Mouse (Mus musculus) neutrophil, adult 5-6 weeks (primary cell): Measurements from ENCODE around the gene Homer2. TPM values are rescaled to one million over a fixed set of nuclear protein-coding genes. Genes with fewer than 3 reads are reported as not detected.

Experiments
- ATAC-seq: fragments of 151-379, 151-347 bp; 2 replicates; pipeline ENCODE4 v1.8.0; 2017; ENCODE audit warnings: mild to moderate bottlenecking, moderate TSS enrichment; ENCODE audit not compliant: insufficient number of reproducible peaks, poor library complexity, low FRiP score, severe bottlenecking; ENCODE audit errors: extremely low read depth
- total RNA-seq: library from RNA; stranded (forward); fragments of 200-1000 nt; gene quantifications from 2 replicates; pipeline ENCODE4 v1.2.3, GENCODE M21; 2017

Gene Homer2
- total RNA-seq = not detected in 2 replicates

- ATAC-seq = no peak
These were observed at the start of gene Homer2 for GRCm38 (mm10) chr7:81707471-81708140. Homer2 (minus strand) TSS chr7:81707527.

GRCm38 (mm10) chr7:81747956-81748355 lies 40.6 kb upstream of the Homer2 start:
- no peak for ATAC-seq

DNA sequence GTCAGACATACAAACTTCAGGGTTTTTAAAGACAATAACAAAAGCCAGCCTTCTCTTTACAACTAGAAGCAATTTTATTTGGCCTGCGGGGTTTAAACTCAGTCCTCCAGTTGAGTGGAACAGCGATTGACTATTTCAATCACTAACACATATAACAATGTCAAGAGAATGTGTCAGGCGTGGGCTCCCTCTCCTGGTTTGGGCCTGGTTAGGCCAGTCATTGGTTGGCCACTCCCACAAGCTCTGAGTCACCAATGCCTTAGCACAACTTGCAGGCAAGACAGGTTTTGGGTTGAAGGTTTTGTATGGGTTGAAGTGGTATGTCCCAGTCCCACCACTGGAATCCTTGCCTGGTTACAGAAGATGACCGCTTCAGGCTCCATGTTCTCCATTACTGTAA lies 36.8 kb upstream of the Homer2 start:
- no peak for ATAC-seq

GRCm38 (mm10) chr7:81740010-81740409 lies 32.7 kb upstream of the Homer2 start:
- ATAC-seq = no peak

DNA sequence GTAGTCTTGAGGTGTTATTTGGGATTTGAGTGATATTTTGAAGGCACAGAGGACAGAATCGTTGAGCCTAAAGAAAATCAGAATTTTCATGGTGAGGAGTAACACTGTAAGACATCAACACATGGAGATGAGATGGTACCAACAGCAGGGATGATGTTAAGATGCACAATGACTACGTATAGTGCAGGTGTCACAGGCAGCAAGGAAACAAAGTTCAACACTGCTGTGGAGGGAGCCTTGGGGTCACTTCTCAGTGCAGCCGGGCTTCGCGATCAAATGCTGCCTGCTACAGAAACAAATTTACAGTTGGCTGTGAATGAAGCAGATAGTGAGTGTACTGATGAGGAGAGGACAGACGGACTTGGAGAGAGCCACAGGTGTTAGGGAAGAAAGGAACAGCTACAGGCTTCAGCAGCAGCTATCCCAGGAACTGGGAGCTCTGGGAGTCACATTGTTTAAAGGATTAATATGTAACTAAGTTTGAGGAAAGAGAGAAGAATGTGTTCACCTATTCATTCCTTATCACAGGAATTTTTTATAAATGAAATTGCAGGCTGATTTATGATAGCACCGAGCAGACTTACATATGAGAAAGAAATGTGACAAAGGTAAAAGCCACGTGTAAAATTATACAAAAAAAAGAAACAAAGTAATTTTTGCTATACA lies 31.5 kb upstream of the Homer2 start:
- ATAC-seq = no peak

GRCm38 (mm10) chr7:81735300-81736048 lies 28.1 kb upstream of the Homer2 start:
- ATAC-seq = no peak

- no peak for ATAC-seq
These were observed 25.1 kb upstream of the Homer2 start for GRCm38 (mm10) chr7:81732183-81733089.

DNA sequence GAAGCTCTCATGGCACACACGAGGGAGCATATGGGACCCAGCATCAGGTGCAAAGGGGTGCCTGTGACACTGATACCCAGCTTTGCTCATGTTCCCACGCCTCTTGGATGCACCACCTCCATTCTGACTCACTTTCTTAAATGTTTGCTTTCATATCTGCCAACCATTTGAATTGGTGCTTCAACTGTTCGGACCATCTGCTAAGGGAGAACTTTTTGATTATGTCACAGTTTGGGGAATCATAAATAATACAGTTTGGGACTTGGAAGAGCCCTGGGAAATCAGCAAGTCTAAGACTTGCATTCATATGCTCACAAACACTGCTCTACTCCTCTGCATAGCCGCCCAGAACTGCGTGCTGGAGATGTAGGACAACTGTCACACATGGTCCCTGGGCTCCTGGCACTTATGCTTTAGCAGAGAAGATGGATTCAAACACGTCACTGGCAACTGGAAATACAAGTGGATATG lies 23.9 kb upstream of the Homer2 start:
- no peak for ATAC-seq

GRCm38 (mm10) chr7:81729787-81730186 lies 22.5 kb upstream of the Homer2 start:
- ATAC-seq = no peak

- no peak for ATAC-seq
These were observed 20.4 kb upstream of the Homer2 start for GRCm38 (mm10) chr7:81727716-81728115.

DNA sequence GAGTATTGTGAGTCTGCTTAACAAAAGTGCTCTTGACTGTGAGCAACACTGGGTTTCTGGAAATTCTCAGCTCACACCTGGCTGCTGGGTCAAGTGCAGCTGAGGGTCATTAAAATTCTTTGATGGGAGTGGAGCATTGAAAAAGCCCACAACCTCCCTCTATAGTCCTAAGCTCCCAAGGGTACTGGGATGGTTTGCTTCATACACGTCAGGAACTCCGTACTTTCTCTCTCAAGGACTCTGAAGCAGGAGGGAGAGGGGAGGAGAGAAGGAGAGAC lies 19.3 kb upstream of the Homer2 start:
- no peak for ATAC-seq

DNA sequence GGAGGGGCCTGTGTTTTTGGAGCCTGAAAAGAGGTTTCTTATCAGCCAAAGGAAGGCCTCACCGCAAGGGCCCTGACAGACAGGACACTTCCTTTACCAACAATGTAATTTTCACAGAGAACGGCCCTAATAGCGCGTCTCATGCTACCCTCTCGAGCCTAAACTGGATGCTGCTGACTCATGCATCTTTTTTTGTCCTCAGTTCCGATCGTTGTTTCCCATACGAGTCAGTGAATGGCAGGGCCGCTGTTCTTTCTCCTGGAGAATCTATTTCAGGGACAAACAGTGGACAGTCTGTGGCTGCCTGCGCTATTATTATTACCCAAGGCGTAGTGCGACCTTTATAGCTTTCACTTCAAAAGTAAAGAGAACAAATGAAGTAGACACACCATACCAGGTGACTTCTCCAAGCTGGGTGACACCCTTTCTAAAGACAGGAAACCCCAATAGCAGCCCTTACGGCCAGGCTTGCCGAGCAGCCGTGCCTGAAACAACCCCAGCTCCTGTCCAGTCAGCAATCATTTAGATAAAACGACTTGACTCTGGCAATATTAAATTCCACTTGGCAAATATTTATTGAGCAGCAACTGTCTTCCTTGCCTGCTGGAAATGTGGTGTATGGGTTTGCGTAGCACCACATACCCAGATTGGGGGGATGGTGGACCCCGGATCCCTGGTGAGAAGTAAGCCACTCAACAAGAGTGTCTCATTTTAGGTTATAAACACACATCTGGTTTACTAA lies 18.8 kb upstream of the Homer2 start:
- no peak for ATAC-seq

DNA sequence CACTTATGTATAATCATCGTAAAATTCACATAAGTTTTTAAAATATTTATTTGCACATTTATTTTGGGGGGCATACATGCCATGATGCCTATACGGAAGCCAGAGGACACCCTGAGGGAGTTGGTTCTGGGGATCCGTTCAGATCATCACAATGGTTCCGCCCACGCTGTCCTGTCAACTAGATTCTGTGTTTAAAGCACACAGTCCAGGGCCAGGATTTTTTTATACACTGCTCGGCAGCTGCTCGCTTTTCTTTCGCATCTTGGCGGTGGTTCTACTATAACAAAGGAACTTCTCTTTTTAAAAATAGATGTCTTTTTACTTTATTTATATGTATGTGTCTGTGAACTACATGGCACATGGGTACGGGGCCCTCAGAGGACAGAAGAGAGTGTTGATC lies 16.5 kb upstream of the Homer2 start:
- ATAC-seq = no peak

DNA sequence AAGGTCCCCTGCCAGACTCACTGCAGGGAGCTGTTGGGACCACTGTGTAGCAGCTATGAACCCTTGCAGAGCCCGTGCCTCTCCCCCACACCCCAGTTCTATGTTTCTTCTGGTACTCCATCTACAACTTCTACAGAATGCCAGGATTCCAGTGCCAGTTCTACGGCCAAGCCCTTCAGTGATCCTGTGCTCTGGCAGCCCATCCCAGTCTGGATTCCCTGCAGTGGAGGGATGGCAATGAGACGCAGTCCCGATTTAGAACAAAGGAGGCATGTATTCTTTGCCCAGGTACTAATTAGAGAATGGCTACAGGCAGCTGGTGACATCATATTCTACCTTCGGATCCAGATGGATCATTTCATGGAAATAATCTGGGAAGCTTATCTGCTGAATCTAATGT lies 13.9 kb upstream of the Homer2 start:
- no peak for ATAC-seq

- ATAC-seq = no peak
These were observed 11.9 kb upstream of the Homer2 start for GRCm38 (mm10) chr7:81719216-81719661.

GRCm38 (mm10) chr7:81718657-81719056 lies 11.3 kb upstream of the Homer2 start:
- ATAC-seq = no peak

GRCm38 (mm10) chr7:81710166-81710565 lies 2.8 kb upstream of the Homer2 start:
- ATAC-seq = no peak

DNA sequence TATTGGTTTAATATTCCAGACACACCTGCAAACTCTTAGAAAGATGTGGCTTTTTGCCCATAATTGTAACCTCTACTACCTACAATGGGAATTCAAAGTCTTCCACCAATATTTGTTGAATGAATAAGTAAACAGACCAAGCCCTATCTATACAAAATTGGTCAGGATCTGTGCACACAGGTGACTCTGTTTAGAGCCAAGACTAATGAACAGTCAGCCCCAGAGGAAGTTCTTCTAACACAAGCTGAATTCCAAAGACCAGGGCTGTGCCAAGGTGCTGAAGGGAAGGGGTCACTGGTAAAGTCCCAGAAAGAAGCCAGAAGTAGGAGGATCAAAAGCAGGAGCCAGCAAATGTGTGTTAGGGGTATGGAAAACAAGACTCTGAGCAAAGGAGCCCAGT lies 838 bp upstream of the Homer2 start:
- ATAC-seq = no peak
